Mouse (Mus musculus): ENCODE measurements around the gene Prss16.

The Prss16 gene

GRCm38 (mm10) chr13:22009642-22010041, at the start of gene Prss16:
Gene Prss16, minus strand, starts transcription at chr13:22009742.
- no peak for DNase-seq (ENCODE audit: low read depth in 1 of 2, low spot score in 2 of 2)

- no peak for DNase-seq (ENCODE audit: low read depth in 1 of 2, low spot score in 2 of 2)
These were observed 44.2 kb upstream of the Prss16 start for GRCm38 (mm10) chr13:22053754-22054153.

- no peak for DNase-seq (ENCODE audit: low read depth in 1 of 2, low spot score in 2 of 2)
These were observed 41.9 kb upstream of the Prss16 start for GRCm38 (mm10) chr13:22051523-22051859.

- DNase-seq (ENCODE audit: low read depth in 1 of 2, low spot score in 2 of 2), result peak; percentile 77 to 83
These were observed 41.3 kb upstream of the Prss16 start for GRCm38 (mm10) chr13:22050591-22051522.

- no peak for DNase-seq (ENCODE audit: low read depth in 1 of 2, low spot score in 2 of 2)
These were observed 40.3 kb upstream of the Prss16 start for GRCm38 (mm10) chr13:22049737-22050440.

- no peak for DNase-seq (ENCODE audit: low read depth in 1 of 2, low spot score in 2 of 2)
These were observed 39.5 kb upstream of the Prss16 start for GRCm38 (mm10) chr13:22049041-22049440.

- no peak for DNase-seq (ENCODE audit: low read depth in 1 of 2, low spot score in 2 of 2)
These were observed 35.8 kb upstream of the Prss16 start for GRCm38 (mm10) chr13:22045311-22045710.

GRCm38 (mm10) chr13:22044432-22045155, 35.1 kb upstream of the Prss16 start:
- DNase-seq (ENCODE audit: low read depth in 1 of 2, low spot score in 2 of 2), result no peak

- no peak for DNase-seq (ENCODE audit: low read depth in 1 of 2, low spot score in 2 of 2)
These were observed 34.2 kb upstream of the Prss16 start for GRCm38 (mm10) chr13:22043503-22044431.

- peak; percentile 73 to 80 for DNase-seq (ENCODE audit: low read depth in 1 of 2, low spot score in 2 of 2)
These were observed 33.3 kb upstream of the Prss16 start, which contains the start of the genes Hist1h2ag and Hist1h2bj for GRCm38 (mm10) chr13:22042568-22043502. Gene Hist1h2ag, minus strand, starts transcription at chr13:22042944. Gene Hist1h2bj, plus strand, starts transcription at chr13:22043214.

GRCm38 (mm10) chr13:22041651-22042567, 32.4 kb upstream of the Prss16 start:
- no peak for DNase-seq (ENCODE audit: low read depth in 1 of 2, low spot score in 2 of 2)

GRCm38 (mm10) chr13:22041142-22041536, 31.6 kb upstream of the Prss16 start, which contains the start of gene Hist1h4i:
Gene Hist1h4i, minus strand, starts transcription at chr13:22041362.
- DNase-seq (ENCODE audit: low read depth in 1 of 2, low spot score in 2 of 2), result peak; percentile 89 to 92

GRCm38 (mm10) chr13:22040464-22041141, 31.1 kb upstream of the Prss16 start:
- DNase-seq (ENCODE audit: low read depth in 1 of 2, low spot score in 2 of 2), result no peak

GRCm38 (mm10) chr13:22039951-22040463, 30.5 kb upstream of the Prss16 start:
- DNase-seq (ENCODE audit: low read depth in 1 of 2, low spot score in 2 of 2), result no peak

- DNase-seq (ENCODE audit: low read depth in 1 of 2, low spot score in 2 of 2), result no peak
These were observed 29.8 kb upstream of the Prss16 start for GRCm38 (mm10) chr13:22039364-22039763.

GRCm38 (mm10) chr13:22037415-22037814, 27.9 kb upstream of the Prss16 start:
- no peak for DNase-seq (ENCODE audit: low read depth in 1 of 2, low spot score in 2 of 2)

GRCm38 (mm10) chr13:22036986-22037385, 27.4 kb upstream of the Prss16 start:
- no peak for DNase-seq (ENCODE audit: low read depth in 1 of 2, low spot score in 2 of 2)
